Mouse (Mus musculus) liver, adult 2 months (tissue): ENCODE results near the gene D630039A03Rik.

Experiments
- CTCF ChIP-seq: fragments of 200-500 bp; IDR thresholded peaks from 2 replicates; pipeline ENCODE4 v1.5.1; 2011; ENCODE audit warnings: low read depth, low read length, control low read depth
- POLR2A ChIP-seq: fragments of 200-500 bp; IDR thresholded peaks from 2 replicates; pipeline ENCODE4 v1.6.1; 2011; ENCODE audit warnings: low read length, control low read depth; ENCODE audit not compliant: insufficient read depth; ENCODE audit errors: extremely low read depth

GRCm38 (mm10) chr4:57884511-57884910 is 31.6 kb downstream of the D630039A03Rik start:
- TF ChIP-seq CTCF (no peak), POLR2A (no peak)
